Mouse (Mus musculus): ENCODE data around the gene Psme3.

Psme3 gene

DNA sequence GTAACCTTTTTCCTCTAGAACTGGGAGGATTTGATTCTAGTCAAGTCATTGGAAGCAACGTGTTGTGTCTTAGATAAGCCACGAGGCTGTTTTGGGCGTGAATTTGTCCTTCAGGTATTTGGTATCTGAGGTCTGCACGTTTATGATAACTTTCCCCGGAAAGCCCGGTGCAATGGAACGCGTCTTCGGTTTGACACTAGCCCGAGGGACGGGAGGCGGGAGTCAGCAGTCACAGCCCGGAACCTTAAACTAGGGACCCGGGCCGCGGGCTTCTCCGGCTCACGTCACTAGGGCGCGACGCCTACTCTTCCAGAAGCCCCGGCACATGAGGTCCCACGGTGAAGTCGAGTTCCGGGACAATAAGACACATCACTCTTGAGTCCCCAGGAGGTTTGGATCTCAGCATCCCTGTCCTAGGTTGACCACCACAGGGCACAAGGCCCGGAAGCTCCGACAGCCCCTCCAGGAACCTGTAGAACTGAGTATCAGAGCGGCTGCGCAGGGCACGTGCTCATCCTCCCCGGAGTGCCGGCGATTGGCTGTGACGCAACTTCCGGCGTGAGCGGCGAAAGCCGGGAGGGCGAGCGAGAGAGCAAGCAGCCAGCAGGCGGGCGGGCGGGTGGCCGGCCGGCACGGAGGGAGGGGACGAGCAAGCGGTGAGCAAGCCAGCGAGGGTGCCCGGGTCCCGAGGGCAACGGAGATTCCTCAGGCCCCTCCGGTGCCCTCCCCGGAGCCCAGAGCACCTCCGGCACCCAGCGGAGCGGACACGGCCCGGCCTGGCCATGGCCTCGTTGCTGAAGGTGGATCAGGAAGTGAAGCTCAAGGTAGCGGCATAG lies at the start of gene Psme3:
TSS of gene Psme3 (plus strand) at position 549 of the 836 bp plus-strand sequence.
- peak; percentile 87 to 90 for DNase-seq (ENCODE audit: low spot score in 2 of 2)

GRCm38 (mm10) chr11:101269577-101270116 lies 46.4 kb upstream of the Psme3 start:
- DNase-seq (ENCODE audit: low spot score in 2 of 2), result no peak

DNA sequence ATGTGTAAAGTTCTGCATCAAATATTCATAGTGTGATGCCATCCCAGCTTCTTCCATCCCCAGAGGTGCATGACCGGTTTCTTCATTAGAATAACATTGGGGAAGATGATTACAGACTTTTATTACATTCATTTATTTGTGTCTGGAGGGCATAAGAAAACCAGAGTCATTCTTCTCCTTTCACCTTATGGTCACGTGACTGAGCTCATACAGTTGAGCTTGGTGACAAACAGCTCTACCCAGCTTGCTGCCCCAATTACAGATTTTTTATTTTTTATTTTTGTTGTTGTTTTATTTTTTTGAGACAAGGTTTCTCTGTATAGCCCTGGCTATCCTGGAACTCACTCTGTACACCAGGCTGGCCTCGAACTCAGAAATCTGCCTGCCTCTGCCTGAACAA lies 43.6 kb upstream of the Psme3 start:
- DNase-seq (ENCODE audit: low spot score in 2 of 2), result no peak

- no peak for DNase-seq (ENCODE audit: low spot score in 2 of 2)
Measured at GRCm38 (mm10) chr11:101275309-101275708, 40.7 kb upstream of the Psme3 start.

DNA sequence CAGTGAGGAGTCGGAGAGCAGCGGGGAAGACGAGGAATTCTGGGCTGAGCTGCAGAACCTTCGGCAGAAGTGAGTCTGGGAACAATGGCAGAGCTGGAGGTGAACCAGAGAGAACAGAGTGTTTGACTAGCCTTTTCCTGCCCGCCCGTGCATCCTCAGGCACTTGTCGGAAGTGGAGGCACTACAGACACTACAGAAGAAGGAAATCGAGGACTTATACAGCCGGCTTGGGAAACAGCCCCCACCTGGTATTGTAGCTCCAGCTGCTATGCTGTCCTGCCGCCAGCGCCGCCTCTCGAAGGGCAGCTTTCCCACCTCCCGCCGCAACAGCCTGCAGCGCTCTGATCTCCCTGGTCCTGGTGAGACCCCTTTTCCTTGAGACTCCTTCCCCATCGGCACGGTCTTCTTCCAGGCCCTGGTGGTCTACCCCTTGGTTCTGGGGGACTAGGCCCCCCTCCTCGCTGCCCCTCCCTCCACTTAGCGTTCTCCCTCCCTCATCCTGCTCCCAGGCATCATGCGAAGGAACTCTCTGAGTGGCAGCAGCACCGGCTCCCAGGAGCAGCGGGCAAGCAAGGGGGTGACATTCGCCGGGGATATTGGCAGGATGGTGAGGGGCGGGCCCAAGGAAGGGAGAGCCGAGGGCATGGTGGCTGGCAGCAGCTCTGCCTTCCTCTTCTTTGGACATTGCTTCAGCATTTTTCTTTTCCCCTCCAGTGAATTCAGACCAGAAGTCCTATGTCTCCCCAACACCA lies 39.5 kb upstream of the Psme3 start:
- DNase-seq (ENCODE audit: low spot score in 2 of 2), result no peak

GRCm38 (mm10) chr11:101277381-101278222 lies 38.4 kb upstream of the Psme3 start:
- DNase-seq (ENCODE audit: low spot score in 2 of 2), result no peak

DNA sequence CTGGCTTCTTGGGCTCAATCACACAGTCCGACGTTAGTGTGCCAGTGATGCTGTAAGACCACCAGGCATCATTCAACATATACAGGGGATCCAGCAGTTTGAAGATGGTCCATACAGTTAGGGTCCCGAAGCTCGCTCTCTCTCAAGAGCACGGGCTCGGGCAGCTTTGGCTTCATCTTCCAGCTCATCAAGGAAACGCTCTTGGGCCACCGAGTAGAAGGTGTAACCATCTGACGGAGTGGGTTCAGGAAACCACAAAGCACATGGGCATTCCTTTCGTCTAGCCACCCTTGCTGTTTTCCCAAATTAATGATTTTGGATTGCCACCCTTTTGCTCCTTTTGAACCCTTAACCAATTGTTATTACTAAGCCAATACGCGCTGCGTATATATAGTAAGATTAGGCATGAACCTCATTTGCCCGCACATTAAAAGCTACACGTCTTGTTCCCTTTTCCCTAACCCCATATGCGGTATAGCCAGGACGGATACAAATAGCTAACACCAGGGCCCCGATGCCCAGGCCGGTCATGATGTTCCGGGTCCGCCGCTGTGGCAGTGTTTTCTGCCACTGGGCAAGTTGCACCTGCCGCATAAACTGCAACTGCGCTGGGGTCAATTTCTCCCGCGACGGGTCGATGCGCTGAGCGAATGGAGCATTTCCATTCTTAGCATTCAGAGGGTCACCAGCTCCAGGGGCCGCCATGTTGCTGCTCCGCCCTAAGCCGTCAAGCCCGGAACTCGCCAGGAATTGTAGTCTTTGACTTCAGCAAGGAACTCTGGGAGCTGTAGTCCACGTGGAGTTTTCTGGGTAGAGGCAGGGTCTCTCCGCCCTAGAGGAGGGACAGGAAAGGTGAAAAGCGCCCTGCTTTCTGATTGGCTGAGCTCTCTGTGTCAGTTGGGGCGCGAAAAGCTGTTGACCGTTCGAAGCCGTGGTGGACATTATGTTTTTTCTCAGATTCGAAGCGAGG lies 37.5 kb upstream of the Psme3 start, which contains the start of the genes Cntd1 and Coa3:
TSS of gene Cntd1 (plus strand) at position 790 of the 970 bp plus-strand sequence.
TSS of gene Coa3 (minus strand) at position 892 of the 970 bp plus-strand sequence.
- peak; percentile 53 to 69 for DNase-seq (ENCODE audit: low spot score in 2 of 2)

DNA sequence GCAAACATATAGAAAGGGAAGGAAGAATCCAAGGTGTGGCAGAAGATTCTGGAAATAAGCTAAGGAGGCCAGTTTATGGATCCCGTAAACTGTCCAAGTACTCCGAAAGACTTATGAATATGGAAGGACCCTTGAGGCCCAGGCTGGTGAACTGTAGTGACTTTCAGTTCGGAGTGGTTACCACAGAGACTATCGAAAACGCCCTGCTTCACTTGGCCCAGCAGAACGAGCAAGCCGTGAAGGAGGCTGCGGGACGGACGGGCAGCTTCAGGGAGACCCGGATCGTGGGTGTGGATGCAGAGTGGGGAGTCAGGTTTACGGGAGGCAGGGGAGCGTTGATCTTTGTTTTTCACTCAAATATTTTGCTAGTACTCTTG lies 36.8 kb upstream of the Psme3 start:
- DNase-seq (ENCODE audit: low spot score in 2 of 2), result no peak

DNA sequence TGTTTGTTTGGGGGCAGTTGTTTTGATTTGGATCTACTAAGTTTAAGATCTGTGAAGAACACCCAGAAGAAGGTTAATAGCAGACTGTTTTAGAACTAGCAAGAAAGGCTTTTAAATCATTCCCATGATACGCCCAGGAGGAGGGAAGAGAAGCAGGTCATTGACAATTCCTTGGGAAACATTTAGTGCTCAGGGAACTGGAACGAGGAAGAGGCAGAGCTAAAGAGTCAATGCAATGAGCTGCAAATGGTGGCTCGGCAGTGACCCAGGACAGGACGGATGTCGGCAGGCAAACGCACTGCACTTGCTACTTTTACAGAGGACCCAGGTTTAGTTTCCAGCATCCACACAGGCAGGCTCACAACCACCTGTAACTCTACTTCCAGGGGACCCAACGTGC lies 35.2 kb upstream of the Psme3 start:
- DNase-seq (ENCODE audit: low spot score in 2 of 2), result no peak

DNA sequence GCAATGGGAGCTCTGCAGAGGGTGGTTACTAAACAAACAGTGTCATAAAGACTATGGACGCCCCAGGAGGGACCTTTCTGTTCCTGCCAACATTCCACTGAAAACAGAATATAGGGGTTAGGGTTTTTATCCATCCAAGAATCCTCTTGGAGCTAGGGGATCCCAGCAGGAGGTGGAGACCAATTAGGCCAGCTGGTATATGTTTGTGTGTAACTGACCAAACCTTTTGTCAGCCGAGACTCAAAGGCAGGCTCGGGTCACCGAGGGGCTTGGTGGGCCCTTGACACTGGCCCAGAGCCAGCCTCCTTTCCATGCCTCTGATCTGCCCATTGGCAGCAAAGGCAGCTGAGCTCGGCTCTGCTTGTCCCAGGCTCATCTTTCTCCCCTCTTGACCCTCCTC lies 33.1 kb upstream of the Psme3 start:
- no peak for DNase-seq (ENCODE audit: low spot score in 2 of 2)

DNA sequence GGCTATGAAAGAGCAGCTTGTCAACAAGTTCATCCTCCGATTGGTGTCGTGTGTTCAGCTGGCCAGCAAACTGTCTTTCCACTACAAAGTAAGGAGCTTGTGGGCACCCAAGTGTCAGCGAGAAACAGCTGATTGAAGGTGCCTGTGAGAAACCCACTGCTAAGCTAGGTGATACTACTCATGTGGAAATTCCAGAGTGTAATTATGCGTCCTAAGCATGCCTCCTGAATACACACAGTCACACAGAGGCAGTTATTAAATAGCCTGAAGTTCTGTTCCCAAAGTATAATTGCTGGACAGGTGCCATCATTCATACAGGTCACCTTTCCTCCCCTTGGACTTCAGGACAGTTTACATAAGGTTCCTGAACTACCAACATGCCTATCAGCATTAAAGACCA lies 32.2 kb upstream of the Psme3 start:
- no peak for DNase-seq (ENCODE audit: low spot score in 2 of 2)

DNA sequence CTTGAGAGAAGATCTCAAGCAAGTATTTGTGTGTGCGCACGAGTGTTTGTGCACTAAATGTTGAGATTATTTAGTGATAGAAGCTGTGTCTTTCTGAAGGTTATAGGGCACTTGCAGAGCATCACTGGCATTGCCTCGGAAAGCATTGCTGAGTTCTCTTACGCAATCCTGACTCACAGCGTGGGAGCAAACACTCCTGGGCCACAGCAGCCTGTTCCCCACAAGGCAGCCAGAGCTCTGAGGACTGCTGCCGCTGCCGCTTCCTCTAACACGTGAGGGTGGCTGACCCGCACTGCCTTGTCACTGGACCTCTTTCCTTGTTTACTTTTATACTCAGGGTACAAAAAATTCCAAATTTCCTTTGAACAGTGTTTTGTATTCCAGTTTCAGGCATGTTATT lies 28.7 kb upstream of the Psme3 start:
- no peak for DNase-seq (ENCODE audit: low spot score in 2 of 2)

DNA sequence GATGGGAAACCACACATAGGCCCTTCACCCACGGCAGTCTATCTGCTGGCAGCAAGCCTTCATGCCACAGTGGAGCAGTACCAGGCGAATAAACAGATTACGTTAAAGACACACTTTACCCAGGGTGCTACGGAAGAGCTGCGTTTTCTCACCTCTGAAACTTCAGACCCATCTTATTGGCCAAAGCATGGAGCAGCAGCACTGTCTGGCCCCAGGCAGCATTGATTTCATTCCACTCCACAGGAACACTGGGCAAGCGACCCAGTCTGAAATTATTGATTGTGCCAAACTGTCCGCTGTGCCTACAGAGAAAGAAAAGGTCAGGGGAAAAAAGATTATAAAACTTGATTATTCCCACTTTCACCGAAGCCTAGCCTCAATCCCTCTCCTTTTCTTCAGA lies 24.8 kb upstream of the Psme3 start:
- no peak for DNase-seq (ENCODE audit: low spot score in 2 of 2)

DNA sequence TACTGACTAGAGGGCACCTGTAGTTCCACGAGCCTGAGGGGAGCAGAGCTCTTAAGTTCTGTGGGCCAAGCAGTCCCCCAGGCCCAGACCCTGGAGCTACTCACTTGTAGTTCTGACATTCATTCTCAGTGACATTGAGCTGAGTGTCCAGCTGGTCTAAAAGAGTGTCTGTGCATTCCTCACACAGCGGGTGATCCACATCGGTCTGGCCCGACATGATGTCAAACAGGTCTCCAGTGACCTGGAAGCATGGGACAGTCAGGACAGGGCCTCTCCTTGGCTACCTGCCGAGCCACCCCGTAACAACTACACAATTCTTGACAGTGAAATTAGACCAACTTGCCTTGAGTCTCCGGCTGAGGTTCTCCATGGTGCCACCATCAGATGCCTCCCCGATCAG lies 20.8 kb upstream of the Psme3 start:
- no peak for DNase-seq (ENCODE audit: low spot score in 2 of 2)

DNA sequence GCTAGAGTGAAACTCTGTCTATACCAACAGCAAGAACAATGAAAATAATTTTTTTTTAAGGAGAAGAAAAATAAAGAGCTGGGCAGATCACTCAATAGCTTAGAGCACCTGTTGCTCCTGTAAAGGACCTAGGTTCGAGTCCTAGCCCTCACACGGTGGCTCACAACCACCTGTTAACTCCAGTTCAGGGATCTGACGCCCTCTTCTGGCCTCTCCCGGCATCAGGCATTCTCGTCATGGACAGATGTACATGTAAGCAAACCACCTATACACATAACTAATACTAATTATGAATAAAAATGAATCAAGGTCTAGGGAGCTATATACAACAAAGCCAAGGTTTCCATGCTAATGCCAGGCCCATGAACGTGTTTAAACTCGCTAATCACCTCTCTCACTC lies 15.1 kb upstream of the Psme3 start:
- no peak for DNase-seq (ENCODE audit: low spot score in 2 of 2)

- no peak for DNase-seq (ENCODE audit: low spot score in 2 of 2)
Measured at GRCm38 (mm10) chr11:101301299-101302003, 14.6 kb upstream of the Psme3 start.

GRCm38 (mm10) chr11:101302004-101302798 lies 13.8 kb upstream of the Psme3 start, which contains the start of gene Becn1:
Becn1 (minus strand) TSS chr11:101302286.
- DNase-seq (ENCODE audit: low spot score in 2 of 2), result peak; percentile 92 to 95

DNA sequence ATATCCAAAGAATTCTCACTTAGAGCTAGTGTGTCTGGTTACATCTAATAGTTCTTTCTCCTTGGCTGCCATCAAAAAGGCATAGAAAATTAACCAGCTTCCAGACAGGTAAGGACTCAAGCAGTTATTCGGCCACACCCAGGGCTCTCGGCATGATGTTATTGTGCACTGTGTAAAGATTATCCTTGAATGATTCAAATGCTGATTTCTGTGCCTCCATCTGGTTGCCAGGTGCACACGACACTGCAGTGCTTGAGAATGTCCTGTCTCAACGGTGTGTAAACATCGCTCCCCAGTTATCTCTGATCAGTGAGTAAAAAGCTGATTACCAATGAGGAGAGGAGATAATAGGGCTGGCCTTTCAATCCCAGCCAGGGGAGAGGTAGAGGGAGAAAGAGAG lies 8.3 kb upstream of the Psme3 start:
- DNase-seq (ENCODE audit: low spot score in 2 of 2), result no peak

DNA sequence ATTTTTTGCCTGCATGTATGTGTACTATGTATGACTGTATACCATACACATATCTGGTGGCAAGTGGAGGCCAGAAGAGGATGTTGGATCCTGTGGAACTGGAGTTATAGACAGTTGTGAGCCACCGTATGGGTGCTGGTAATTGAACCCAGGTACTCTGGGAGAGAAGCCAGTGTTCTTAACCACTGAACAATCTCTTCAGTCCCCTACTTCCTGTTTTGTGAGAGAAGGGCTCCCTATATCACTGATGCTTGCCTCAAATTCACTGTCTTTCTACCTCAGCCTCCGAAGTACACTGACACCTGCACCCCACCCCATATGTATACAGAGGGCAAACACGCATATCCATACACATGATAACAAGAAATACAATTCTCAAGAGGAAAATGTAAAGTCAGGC lies 4.9 kb upstream of the Psme3 start:
- no peak for DNase-seq (ENCODE audit: low spot score in 2 of 2)
